Mouse (Mus musculus) heart, adult 2 months (tissue): ENCODE data around the gene Acox2. TPM values are rescaled to one million over a fixed set of nuclear protein-coding genes. Genes with fewer than 3 reads are reported as not detected.

Source experiments
- DNase-seq, 2 experiments: peaks; one replicate each; pipeline ENCODE4 v3.0.0; 2021
- H3K27ac ChIP-seq: fragments of 200-600 bp; 2 replicates; pipeline ENCODE4 v1.8.1; 2022
- H3K27me3 ChIP-seq: fragments of 200-500 bp; 2 replicates; pipeline ENCODE4 v1.6.1; 2012; ENCODE audit warnings: mild to moderate bottlenecking, low read length, inconsistent platforms, mixed read lengths; ENCODE audit not compliant: control insufficient read depth, insufficient read depth
- H3K36me3 ChIP-seq: fragments of 200-500 bp; 2 replicates; pipeline ENCODE4 v1.6.1; 2012; ENCODE audit warnings: low read length, inconsistent platforms; ENCODE audit not compliant: control insufficient read depth, insufficient read depth
- H3K4me1 ChIP-seq: fragments of 200-500 bp; 2 replicates; pipeline ENCODE4 v1.6.1; 2011; ENCODE audit warnings: low read length; ENCODE audit not compliant: control insufficient read depth, insufficient read depth
- H3K4me3 ChIP-seq: fragments of 200-600 bp; 2 replicates; pipeline ENCODE4 v1.8.1; 2022
- H3K79me2 ChIP-seq: fragments of 200-500 bp; replicated peaks from 2 replicates; pipeline ENCODE4 v1.6.1; 2012; ENCODE audit warnings: mild to moderate bottlenecking, inconsistent platforms, low read length, moderate library complexity, mixed read lengths; ENCODE audit not compliant: control insufficient read depth, insufficient read depth
- H3K9ac ChIP-seq: fragments of 200-500 bp; 2 replicates; pipeline ENCODE4 v1.6.1; 2012; ENCODE audit warnings: low read depth, mild to moderate bottlenecking, control low read depth, inconsistent platforms, low read length, mixed read lengths
- CTCF ChIP-seq: fragments of 200-600 bp; IDR thresholded peaks from 2 replicates; pipeline ENCODE4 v1.8.1; 2022; ENCODE audit warnings: antibody characterized with exemption, mild to moderate bottlenecking, moderate library complexity
- EP300 ChIP-seq: fragments of 200-500 bp; IDR thresholded peaks from 2 replicates; pipeline ENCODE4 v1.6.1; 2011; ENCODE audit warnings: low read depth, low read length, control low read depth; ENCODE audit not compliant: insufficient read depth
- POLR2A ChIP-seq: fragments of 200-500 bp; IDR thresholded peaks from 2 replicates; pipeline ENCODE4 v1.6.1; 2011; ENCODE audit warnings: mild to moderate bottlenecking, low read depth, low read length, control low read depth; ENCODE audit not compliant: insufficient read depth
- WGBS: fragments of 180-500 bp; shearing (Covaris S2); methylation state at CpG from one replicate; pipeline ENCODE4 v1.1.7; 2018; 5-methylcytosine and 5-hydroxymethylcytosine counted together
- intact Hi-C: fragments of 180-260 bp; cut with DNase I; formaldehyde crosslinking; loops from one replicate; pipeline ENCODE4 v1.15.1; 2025
- polyA plus RNA-seq: library from polyadenylated mRNA; depleted of rRNA; stranded (reverse); fragments of >200 nt; gene quantifications from 2 replicates; pipeline ENCODE4 v1.2.3, GENCODE M21; 2012
- total RNA-seq, 2 experiments: library from RNA; stranded (reverse); gene quantifications; 2 replicates each; pipeline ENCODE4 v1.2.3; 2021

Acox2 gene
- total and polyA plus RNA-seq, 3 experiments, result 0.34 to 1.3 (median 0.91) TPM

DNA sequence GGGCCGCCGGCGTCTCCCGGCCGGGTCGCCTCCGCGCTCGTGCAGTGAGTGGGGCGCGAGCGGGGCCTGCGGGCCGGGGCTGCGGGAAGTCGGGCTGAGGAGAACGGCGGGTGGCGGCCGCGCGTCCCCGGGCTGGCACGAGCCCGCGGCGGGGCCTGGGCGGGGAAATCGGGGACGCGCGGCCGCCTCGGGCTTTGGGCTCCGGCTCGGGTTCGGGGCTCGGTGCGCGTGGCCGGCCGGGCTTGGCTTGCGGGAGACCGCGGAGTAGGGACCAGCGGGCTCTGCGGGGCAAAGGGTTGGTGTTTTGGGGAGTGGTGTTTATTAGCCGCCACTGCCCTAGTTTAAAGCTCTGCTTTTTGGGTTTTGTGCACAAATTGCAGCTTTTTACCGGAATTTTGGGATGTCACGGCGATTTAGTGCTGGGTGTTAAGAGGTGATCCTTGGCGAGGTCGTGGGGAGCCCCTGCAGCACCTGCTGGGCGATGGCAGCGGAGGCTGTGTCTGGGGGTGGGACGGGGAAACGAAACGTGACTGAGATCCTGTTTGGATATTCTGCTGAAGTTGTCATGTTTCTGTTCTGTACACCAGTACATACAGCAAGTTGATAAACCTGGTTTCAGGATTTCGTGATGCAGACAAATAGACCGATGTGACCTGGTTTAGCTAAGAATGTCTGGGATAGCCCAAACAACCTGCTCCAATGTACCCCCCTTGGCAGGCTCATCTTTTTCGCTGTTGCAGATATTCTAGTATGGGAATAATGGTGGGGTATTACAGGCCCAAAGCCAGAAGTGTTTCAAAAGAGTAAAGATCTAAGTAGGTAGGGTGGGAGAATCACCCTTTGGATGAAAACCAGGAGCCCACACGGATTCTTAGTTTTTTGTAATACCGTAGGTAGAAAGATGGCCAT, 44.6 kb downstream of the Acox2 start:
- DNase-seq, result peak; percentile 84 to 85
- WGBS, result 5% methylated on average over 61 of the region's 63 CpGs
- no peak for TF ChIP-seq CTCF
- no peak for TF ChIP-seq EP300
- TF ChIP-seq POLR2A, result no peak
- peak overlapping the region; percentile 97 for H3K9ac ChIP-seq
- H3K36me3 ChIP-seq, result no peaks in the 10 kb centered on the region
- 0 out of 2 replicates have a peak, but pooled peaks cover 1% of the 10 kb centered on the region for H3K79me2 ChIP-seq
- H3K27me3 ChIP-seq, result no peaks in the 10 kb centered on the region
- H3K27ac ChIP-seq, result peak overlapping the region; percentile 90
- H3K4me3 ChIP-seq, result peak overlapping the region; percentile 89
- H3K4me1 ChIP-seq, result peaks cover 6% of the 10 kb centered on the region
- intact Hi-C loops, result loop anchor here (5.0 kb wide), 4 partner anchors 103 to 132 kb away; partner anchors contain the start of genes Fam107a, Pxk and Rpp14

DNA sequence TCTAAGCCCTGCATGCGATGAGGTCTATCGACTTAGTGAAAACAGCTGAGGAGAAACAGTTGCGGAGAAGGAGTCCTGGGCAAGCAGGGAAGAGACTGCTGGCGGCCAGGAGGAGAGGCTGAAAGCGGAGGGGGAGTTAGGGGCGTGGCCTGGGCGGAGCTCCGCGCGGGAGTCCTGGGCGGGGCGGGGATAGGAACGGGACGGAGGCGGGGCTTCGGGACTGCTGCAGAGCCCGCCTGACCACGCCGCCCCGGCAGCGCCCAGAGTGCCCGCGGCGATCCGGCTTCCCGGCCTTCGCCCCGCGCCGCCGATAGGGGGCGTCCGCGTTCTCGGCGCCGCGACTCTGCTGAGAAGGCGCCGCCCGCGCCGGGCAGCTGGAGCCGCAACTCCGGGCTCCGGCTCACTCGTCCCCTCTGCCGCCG, 45.3 kb downstream of the Acox2 start, which contains the start of gene Kctd6:
Gene Kctd6 (plus strand): TSS at position 338 of the 422 bp plus-strand sequence.
- Histone ChIP-seq H3K4me3 (peak within 1 kb of the TSS; percentile 89), H3K9ac (peak within 1 kb of the TSS; percentile 97), H3K27me3 (no peaks in the 10 kb centered on the region), H3K79me2 (no peaks in the 10 kb centered on the region), H3K4me1 (peaks cover 6% of the 10 kb centered on the region), H3K27ac (peak within 1 kb of the TSS; percentile 90), H3K36me3 (no peaks in the 10 kb centered on the region)
- under 1% methylated on average over 48 of the region's 49 CpGs for WGBS
- intact Hi-C loops, result loop anchor here (2.0 to 5.0 kb wide), 3 partner anchors 41 to 132 kb away; partner anchors contain the start of genes Pdhb, Pxk and Rpp14
- DNase-seq, result peak; percentile 99
- TF ChIP-seq EP300 (no peak), CTCF (peak; percentile 84), POLR2A (peak; percentile 68)

DNA sequence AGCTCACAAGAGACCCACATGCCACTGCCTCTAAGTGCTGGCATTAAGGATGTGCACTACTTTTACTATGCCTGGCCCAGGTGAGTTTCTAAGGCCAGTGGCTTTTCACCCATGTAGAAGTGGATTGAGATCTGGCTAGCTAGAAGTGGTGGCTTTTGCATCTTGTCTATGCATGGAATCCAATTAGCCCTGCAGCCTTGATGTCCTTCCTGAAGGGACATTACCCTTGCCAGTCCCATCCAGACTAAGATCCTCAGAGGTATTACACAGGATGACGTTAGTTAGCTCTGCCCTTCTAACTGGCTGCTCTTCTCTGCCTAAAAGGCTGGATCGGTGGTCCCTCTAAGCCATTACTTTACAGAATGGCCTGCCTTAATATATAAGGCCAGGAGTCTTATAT, 46.2 kb downstream of the Acox2 start:
- TF ChIP-seq POLR2A (no peak), EP300 (no peak), CTCF (no peak)
- 76% methylated on average over 2 of the region's 2 CpGs for WGBS
- Histone ChIP-seq H3K9ac (no peak overlapping the region), H3K27ac (no peak overlapping the region), H3K27me3 (no peaks in the 10 kb centered on the region), H3K4me3 (no peak overlapping the region), H3K36me3 (no peaks in the 10 kb centered on the region), H3K79me2 (no peaks in the 10 kb centered on the region), H3K4me1 (peaks cover 6% of the 10 kb centered on the region)
- DNase-seq, result no peak
- intact Hi-C loops, result loop anchor here (2.0 to 5.0 kb wide), 3 partner anchors 40 to 131 kb away; partner anchors contain the start of genes Pdhb, Pxk and Rpp14

DNA sequence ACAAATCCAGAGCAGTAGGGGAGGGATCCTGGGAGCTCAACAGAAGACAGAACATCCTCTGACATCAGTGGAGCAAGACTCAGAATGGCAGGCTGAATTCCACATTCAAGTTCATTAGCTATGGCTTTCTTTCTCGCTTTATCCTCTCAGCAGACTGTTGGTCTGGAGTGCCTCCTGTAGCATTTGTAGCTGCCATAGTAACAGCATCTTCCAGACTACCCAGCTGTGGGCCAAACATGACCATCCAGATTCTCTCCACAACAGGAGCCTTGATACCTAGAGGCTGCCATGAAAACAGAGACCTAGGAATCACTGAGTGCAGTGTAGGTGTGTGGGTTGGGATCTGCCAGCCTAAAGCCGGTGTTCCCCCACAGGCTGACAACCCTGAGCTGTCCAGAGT, 49.3 kb downstream of the Acox2 start:
- TF ChIP-seq EP300, result no peak
- no peak for TF ChIP-seq POLR2A
- no peak for TF ChIP-seq CTCF
- H3K79me2 ChIP-seq, result no peaks in the 10 kb centered on the region
- H3K4me3 ChIP-seq, result no peak overlapping the region
- intact Hi-C loops, result loop anchor here (5.0 kb wide), 2 partner anchors 113 to 128 kb away; partner anchors contain the start of genes Pxk and Rpp14
- H3K27ac ChIP-seq, result no peak overlapping the region
- H3K9ac ChIP-seq, result no peak overlapping the region
- H3K27me3 ChIP-seq, result no peaks in the 10 kb centered on the region
- WGBS, result 95% methylated on average over 2 of the region's 2 CpGs
- no peaks in the 10 kb centered on the region for H3K36me3 ChIP-seq
- no peak for DNase-seq
- H3K4me1 ChIP-seq, result no peaks in the 10 kb centered on the region; the same call in 1 of the 2 replicates

DNA sequence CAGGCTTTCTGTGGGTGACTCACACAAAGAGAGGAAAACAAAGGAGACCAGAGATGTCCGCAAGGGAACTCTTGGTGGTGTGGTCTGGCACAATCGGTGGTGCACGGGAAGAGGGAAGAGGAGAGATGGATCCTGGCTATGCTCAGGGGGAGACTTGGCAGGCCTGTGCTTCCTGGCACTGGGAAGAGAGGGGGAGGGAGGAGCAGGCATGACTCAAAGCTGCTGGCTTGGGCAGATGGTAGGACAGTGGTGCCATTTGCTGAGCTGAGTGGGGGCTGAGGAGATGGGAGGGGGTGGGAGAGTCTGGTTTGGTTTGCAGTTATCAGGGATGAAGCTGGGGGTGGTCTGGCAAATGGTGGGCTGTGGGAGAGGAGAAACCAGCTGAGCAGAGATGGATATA, 50.3 kb downstream of the Acox2 start:
- TF ChIP-seq CTCF, result no peak
- no peak for TF ChIP-seq EP300
- TF ChIP-seq POLR2A, result no peak
- intact Hi-C loops, result no loop called here
- Histone ChIP-seq H3K27ac (no peak overlapping the region), H3K36me3 (no peaks in the 10 kb centered on the region), H3K4me3 (no peak overlapping the region), H3K79me2 (no peaks in the 10 kb centered on the region), H3K9ac (no peak overlapping the region), H3K27me3 (no peaks in the 10 kb centered on the region), H3K4me1 (no peaks in the 10 kb centered on the region)
- DNase-seq, result no peak
- WGBS, result 45% methylated on average over 3 of the region's 3 CpGs

DNA sequence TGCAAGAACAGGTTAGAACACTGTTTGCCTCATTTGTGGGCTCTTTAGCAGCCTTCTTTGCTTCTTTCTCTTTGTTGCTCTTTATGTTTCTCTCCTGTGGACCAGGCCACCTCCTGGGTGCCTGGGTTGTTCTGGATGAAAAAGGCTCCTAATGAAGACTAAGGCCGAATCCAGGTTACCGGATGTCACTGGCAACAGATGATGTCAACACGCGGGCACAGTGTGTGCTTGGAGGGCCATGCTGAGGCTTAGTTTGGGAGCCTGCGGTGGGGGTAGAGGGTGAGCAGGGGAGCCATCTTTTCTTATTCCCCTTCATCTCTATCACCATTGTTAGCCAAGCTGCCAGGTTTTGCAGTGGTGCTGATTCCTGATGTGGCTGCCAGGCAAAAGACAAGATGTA, 51.6 kb downstream of the Acox2 start:
- intact Hi-C loops, result no loop called here
- WGBS, result 85% methylated on average over 5 of the region's 5 CpGs
- no peaks in the 10 kb centered on the region for H3K4me1 ChIP-seq
- no peak overlapping the region for H3K9ac ChIP-seq
- TF ChIP-seq POLR2A, result no peak
- TF ChIP-seq EP300, result no peak
- no peak for TF ChIP-seq CTCF
- H3K27me3 ChIP-seq, result no peaks in the 10 kb centered on the region
- H3K4me3 ChIP-seq, result no peak overlapping the region
- H3K79me2 ChIP-seq, result no peaks in the 10 kb centered on the region
- no peak for DNase-seq
- H3K36me3 ChIP-seq, result no peaks in the 10 kb centered on the region
- no peak overlapping the region for H3K27ac ChIP-seq
